Mouse (Mus musculus) megakaryocyte progenitor cell, adult 5-6 weeks (primary cell): ENCODE results near the gene Gse1. TPM values are rescaled to one million over a fixed set of nuclear protein-coding genes. Genes with fewer than 3 reads are reported as not detected.

Experiments
- ATAC-seq: replicated peaks from 2 replicates; pipeline ENCODE4 v1.8.0; 2016; ENCODE audit warnings: mild to moderate bottlenecking, moderate TSS enrichment, inconsistent platforms; ENCODE audit not compliant: poor library complexity
- total RNA-seq, 2 experiments: library from RNA; stranded (forward) in 1 of 2; stranded (reverse) in 1 of 2; fragments of 157-497, 149-512 nt in 1 of 2; fragments of 200-1000 nt in 1 of 2; gene quantifications; 2 replicates each; pipeline versions ENCODE4 v1.2.3 to v1.2.4; 2015 to 2017

The Gse1 gene
- total RNA-seq, 2 experiments from 2014 or later: 11.2 to 32.6 TPM

GRCm38 (mm10) chr8:120294982-120295870 is 67.0 kb downstream of the Gse1 start:
- no peak for ATAC-seq

- ATAC-seq: no peak
These were observed 68.7 kb downstream of the Gse1 start for GRCm38 (mm10) chr8:120297000-120297399.

- no peak for ATAC-seq
These were observed 70.6 kb downstream of the Gse1 start for GRCm38 (mm10) chr8:120298601-120299532.

- ATAC-seq: peak; percentile 90
These were observed 72.4 kb downstream of the Gse1 start for GRCm38 (mm10) chr8:120300601-120301141.

GRCm38 (mm10) chr8:120302941-120303675 is 74.9 kb downstream of the Gse1 start:
- no peak for ATAC-seq

GRCm38 (mm10) chr8:120304097-120304496 is 75.8 kb downstream of the Gse1 start:
- ATAC-seq: no peak

GRCm38 (mm10) chr8:120305800-120306385 is 77.6 kb downstream of the Gse1 start:
- ATAC-seq: no peak

GRCm38 (mm10) chr8:120307103-120307502 is 78.8 kb downstream of the Gse1 start:
- peak; percentile 67 for ATAC-seq

- ATAC-seq: no peak
These were observed 79.3 kb downstream of the Gse1 start for GRCm38 (mm10) chr8:120307528-120307927.

- no peak for ATAC-seq
These were observed 79.9 kb downstream of the Gse1 start for GRCm38 (mm10) chr8:120308131-120308530.

GRCm38 (mm10) chr8:120308553-120308952 is 80.3 kb downstream of the Gse1 start:
- ATAC-seq: no peak

GRCm38 (mm10) chr8:120309326-120309725 is 81.1 kb downstream of the Gse1 start:
- peak; percentile 23 for ATAC-seq

GRCm38 (mm10) chr8:120310063-120310462 is 81.8 kb downstream of the Gse1 start:
- ATAC-seq: no peak

GRCm38 (mm10) chr8:120312452-120312851 is 84.2 kb downstream of the Gse1 start:
- peak; percentile 39 for ATAC-seq

GRCm38 (mm10) chr8:120313674-120314073 is 85.4 kb downstream of the Gse1 start:
- ATAC-seq: no peak

GRCm38 (mm10) chr8:120314932-120315331 is 86.7 kb downstream of the Gse1 start:
- ATAC-seq: no peak

GRCm38 (mm10) chr8:120315644-120316043 is 87.4 kb downstream of the Gse1 start:
- no peak for ATAC-seq

GRCm38 (mm10) chr8:120316707-120317106 is 88.5 kb downstream of the Gse1 start:
- ATAC-seq: no peak

GRCm38 (mm10) chr8:120317118-120317824 is 89.0 kb downstream of the Gse1 start:
- no peak for ATAC-seq
